Mouse (Mus musculus) right cerebral cortex, adult 2 months (tissue): ENCODE results near the gene Pam.
"Not testable (repeated sequence)": the region's sequence is repeated elsewhere in the genome, so short reads cannot be mapped to it uniquely, and the experiment has no call there.

Experiments used
- DNase-seq, 2 experiments: peaks; one replicate each; pipeline ENCODE4 v3.0.0; 2021 to 2022; ENCODE audit warnings: low spot score in 2 of 2

Pam gene

GRCm38 (mm10) chr1:97768089-97768488 is 327.4 kb downstream of the Pam start:
- DNase-seq: no peak

GRCm38 (mm10) chr1:97765712-97766111 is 329.7 kb downstream of the Pam start:
- not testable (repeated sequence) for DNase-seq

- DNase-seq: no peak
These were observed 334.0 kb downstream of the Pam start for GRCm38 (mm10) chr1:97761477-97761876.

- DNase-seq: no peak
These were observed 334.8 kb downstream of the Pam start for GRCm38 (mm10) chr1:97760598-97760997.

- no peak for DNase-seq
These were observed 335.6 kb downstream of the Pam start for GRCm38 (mm10) chr1:97759841-97760240.

- no peak for DNase-seq
These were observed 341.1 kb downstream of the Pam start for GRCm38 (mm10) chr1:97754392-97754791.

- no peak for DNase-seq
These were observed 342.2 kb downstream of the Pam start for GRCm38 (mm10) chr1:97753216-97753615.

GRCm38 (mm10) chr1:97748163-97748562 is 347.3 kb downstream of the Pam start:
- no peak for DNase-seq

- no peak for DNase-seq
These were observed 349.2 kb downstream of the Pam start for GRCm38 (mm10) chr1:97746261-97746660.

GRCm38 (mm10) chr1:97745712-97746111 is 349.7 kb downstream of the Pam start:
- no peak for DNase-seq
